Mouse (Mus musculus) C2C12 (cell line): ENCODE measurements around the gene 1700102P08Rik.

Experiments
- CEBPB ChIP-seq: IDR thresholded peaks from one replicate; pipeline ENCODE4 v1.6.1; 2011; ENCODE audit warnings: low read depth, mild to moderate bottlenecking, control low read depth, moderate library complexity
- CTCF ChIP-seq: IDR thresholded peaks from one replicate; pipeline ENCODE4 v1.5.1; 2011; ENCODE audit not compliant: control insufficient read depth, insufficient read depth, insufficient read length
- MYOD1 ChIP-seq: IDR thresholded peaks from one replicate; pipeline ENCODE4 v1.6.1; 2011; ENCODE audit warnings: low read depth; ENCODE audit not compliant: control insufficient read depth, insufficient read length

- TF ChIP-seq CEBPB (no peak), CTCF (no peak), MYOD1 (no peak)
These were observed 49.3 kb upstream of the 1700102P08Rik start for GRCm38 (mm10) chr9:108343331-108343730.
